Mouse (Mus musculus) heart, postnatal 0 days (tissue): ENCODE measurements around the gene Tmsb10.

Source experiments
- CTCF ChIP-seq: IDR thresholded peaks from 2 replicates; pipeline ENCODE4 v1.5.1; 2016; ENCODE audit warnings: antibody characterized with exemption, control low read depth, low read depth
- EP300 ChIP-seq: IDR thresholded peaks from 2 replicates; pipeline ENCODE4 v1.6.1; 2016; ENCODE audit warnings: antibody characterized with exemption, low read depth

DNA sequence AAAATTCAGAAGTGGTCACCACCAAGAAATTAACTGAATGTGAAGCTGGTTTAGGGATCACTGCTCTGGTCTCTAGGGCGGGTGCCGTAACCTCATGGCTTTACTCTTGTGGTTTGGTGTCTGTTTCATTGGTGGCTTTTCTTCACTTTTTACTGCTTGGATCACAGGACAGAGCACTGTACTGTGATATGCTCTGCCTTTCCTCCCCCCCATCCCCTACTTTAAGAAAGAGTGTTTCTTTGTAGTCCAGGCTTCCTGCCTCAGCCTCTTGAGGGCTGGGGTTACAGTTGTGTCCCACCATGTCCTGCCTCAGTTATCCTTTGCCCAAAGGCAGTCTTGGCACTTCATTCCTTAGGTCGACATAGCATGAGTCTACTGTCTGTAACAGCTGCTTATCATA is 21.1 kb downstream of the Tmsb10 start:
- TF ChIP-seq EP300, result no peak
- TF ChIP-seq CTCF, result no peak
